In the genomic region with DNA sequence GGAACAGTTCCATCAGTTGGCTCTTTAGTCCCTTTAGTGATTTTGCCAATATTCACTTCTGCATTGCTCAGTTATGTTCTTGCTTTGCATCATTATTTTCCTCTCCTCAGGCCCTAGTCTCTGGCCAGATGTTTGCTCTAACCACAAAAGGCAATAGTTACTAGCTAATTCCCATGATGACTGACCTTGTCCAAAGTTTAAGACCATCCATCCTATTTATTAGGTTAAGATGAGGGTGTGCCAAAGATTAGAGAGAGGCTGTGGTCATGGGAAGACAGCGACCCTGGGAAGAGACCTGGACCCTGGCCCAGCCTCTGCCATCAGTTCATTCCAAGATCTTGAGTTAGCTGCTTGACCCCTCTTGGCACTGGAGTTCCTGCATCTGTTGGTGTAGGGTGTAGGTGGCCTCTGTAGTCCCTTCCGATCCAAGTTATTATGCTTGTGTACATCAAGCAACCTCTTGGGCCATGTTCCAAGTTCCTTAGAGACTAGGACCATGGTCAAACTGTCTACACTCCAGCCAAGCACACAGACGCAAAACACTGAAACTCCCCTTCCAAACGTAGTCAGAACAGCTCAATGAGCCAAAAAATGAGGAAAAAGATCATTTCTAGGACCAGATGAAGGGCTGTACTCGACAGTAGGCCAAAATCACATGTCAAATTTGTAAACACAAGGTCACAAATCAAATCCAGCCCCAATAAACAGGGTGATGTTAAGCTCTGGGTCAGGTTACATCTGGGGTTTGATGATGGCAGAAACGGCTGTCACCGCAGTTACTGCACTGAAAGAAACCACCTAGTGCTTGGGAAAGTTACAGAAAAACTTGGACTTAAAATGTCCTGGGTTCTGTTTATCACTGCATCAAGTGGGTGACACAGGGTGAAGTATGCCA, we compare ENCODE assay signal across 8 mouse cellular contexts.
A peak's percentile ranks its signal among the peaks of the same experiment; 100 is the strongest.
DNase-seq lines count a peak whose midpoint lies in the region; ATAC-seq lines count a peak whose summit lies in the region.

No protein-coding gene starts in this region.

- ATAC-seq in cerebellum, adult (ENCODE audit: insufficient number of reproducible peaks, low FRiP score, low TSS enrichment): no peak

- peak; percentile 38 to 58 for DNase-seq in adrenal gland, adult (ENCODE audit: inconsistent age in 2 of 2, low spot score in 1 of 2)
- no peak for DNase-seq in adrenal gland, postnatal 4 days (ENCODE audit: low spot score in 2 of 2)
- peak; percentile 71 to 79 for DNase-seq in gastrocnemius, adult 8-10 months (ENCODE audit: low spot score in 2 of 2)
- DNase-seq in kidney, adult 9 months: peak; percentile 73
- peak; percentile 71 for DNase-seq in ovary, adult 18-20 months (ENCODE audit: low spot score)
- DNase-seq in frontal cortex, postnatal 36 days (ENCODE audit: low spot score in 2 of 2): no peak
- DNase-seq in left cerebral cortex, postnatal 36 days (ENCODE audit: low spot score in 2 of 2): no peak

- intact Hi-C loops in left cerebral cortex, postnatal 36 days (cut with DNase I): no loop called here

Comparison
In these comparisons a context has a peak if more than half of its experiments do, and no peak if none do; other contexts are left out.
1. DNase-seq: peak in adrenal gland, adult (2 of 2), gastrocnemius, adult 8-10 months (2 of 2), kidney, adult 9 months (single experiment) and ovary, adult 18-20 months (single experiment); none in adrenal gland, postnatal 4 days (0 of 2), frontal cortex, postnatal 36 days (0 of 2) and left cerebral cortex, postnatal 36 days (0 of 2).